Mouse (Mus musculus) spleen, postnatal 14 days (tissue): ENCODE measurements around the gene Rhox9.
"Not testable (repeated sequence)": the region's sequence is repeated elsewhere in the genome, so short reads cannot be mapped to it uniquely, and the experiment has no call there.

Source experiments
- DNase-seq, 2 experiments: peaks; one replicate each; pipeline ENCODE4 v3.0.0; 2021 to 2022; ENCODE audit warnings: low spot score in 2 of 2

Gene Rhox9

DNA sequence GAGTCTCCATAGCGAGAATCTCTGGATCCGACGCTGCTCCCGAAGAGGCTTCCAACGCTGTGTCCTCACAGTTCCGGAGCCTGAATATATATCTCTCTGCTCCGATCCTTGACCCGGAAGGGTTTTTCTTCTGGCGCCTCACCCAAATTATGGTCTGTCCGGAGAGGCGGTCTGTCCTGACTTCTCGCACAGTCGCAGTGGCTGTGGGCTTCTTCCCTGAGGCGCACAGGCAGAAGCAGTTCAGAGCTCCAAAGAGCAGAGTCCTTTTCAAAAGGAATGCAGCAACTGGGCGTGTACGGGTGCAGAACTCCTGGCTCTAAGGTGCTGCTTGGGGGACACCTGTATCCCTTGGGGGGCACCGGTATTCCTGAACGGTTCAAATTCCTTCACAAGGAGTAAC is at the start of gene Rhox9:
Gene Rhox9 (minus strand): TSS at position 101 of the 400 bp plus-strand sequence.
- not testable (repeated sequence) for DNase-seq

DNA sequence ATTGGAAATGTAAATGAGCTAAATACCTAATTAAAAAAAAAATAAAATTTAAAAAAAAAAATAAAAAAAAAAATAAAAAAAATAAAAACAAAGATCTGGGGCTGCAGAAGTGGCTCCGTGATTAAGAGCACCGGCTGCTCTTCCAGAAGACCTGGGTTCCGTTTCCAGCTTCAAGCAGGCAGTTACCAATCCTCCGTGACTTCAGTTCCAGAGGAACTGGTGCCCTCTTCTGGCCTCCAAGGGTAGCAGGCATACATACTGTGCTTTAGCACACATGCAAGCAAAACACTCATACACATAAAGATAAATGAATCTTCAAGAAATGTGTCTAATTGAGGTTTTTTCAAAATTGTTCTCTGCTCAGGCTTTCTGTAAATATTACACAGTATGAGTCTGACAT is 14.7 kb upstream of the Rhox9 start:
- no peak for DNase-seq

DNA sequence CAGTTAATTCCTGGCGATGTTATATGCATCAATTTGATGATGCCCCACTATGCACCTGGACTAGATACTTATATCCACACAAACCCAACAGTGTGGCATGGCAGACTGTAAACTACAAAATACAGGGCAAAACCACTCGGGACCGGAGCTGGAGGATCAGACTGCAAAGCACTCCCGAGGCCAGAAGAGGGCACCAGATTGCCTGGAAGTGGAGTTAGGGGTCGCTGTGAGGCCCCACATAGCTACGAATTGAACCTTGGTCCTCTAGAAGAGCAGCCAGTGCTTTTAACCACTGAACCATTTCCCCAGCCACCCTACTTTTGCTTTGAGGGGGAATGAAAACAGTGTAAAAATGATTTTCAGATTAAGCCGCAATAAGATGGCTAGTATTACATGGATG is 7.0 kb upstream of the Rhox9 start:
- DNase-seq: no peak

DNA sequence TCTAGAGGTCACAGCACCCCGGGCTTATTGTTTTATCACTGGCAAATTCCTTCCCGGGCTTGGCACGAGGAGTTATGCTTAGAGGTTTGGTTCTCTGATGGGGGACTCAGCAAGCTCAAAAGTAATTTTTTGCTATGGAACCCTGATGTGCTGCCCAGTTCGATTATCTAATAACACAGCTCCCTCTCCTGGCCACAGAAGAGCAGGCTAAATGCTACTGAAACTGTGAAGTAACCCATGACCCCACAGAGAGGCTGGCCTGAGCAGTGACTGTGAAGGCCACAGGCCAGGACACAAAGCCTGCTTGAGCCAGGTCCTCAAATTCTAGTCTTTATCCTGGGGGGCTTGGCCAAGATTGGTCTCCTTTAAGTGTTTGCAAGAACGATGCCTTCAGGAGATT is 2.2 kb upstream of the Rhox9 start:
- DNase-seq: no peak

DNA sequence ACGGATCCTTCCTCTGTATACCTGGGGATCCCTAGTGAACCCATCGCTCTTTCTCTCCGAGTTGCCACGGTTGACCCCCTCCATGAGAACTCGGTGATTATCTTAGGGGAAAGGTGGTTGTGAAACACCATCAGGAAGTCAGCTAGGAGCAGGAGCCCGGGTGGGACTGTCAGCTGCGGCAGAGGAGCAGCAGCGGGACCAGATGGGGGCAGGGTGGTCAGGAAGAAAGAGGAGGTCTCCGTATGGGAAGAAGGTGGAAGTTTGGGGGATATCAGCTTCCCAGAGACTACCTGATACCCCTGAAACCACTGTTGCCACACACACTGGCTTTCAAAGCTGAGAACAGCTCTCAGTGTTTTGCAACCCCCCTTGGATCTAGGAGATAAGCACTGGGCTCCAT is 4.4 kb downstream of the Rhox9 start, which contains the start of gene Rhox7b:
Gene Rhox7b (minus strand): TSS at position 101 of the 400 bp plus-strand sequence.
- DNase-seq: not testable (repeated sequence)

DNA sequence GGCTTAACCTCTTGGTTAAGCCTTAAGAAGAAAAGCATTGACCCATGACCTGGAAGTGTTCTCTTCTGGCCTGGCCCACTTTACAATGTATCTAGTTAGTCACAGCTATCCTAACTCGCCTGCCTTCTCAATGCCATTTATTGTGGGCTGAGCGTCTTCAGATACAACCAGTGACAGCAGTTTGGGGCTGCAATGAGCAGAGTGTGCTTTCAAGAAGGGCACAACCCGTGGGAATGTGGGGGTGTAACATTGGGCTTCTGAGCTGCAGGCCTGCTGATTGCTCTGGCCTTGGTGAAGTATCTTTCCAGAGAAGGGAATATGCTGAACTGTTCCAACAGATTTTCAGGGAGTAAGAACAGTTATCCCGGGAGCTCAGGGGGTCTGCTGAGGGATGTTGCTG is 22.7 kb downstream of the Rhox9 start, which contains the start of gene Rhox8:
Gene Rhox8 (minus strand): TSS at position 101 of the 400 bp plus-strand sequence.
- DNase-seq: no peak

DNA sequence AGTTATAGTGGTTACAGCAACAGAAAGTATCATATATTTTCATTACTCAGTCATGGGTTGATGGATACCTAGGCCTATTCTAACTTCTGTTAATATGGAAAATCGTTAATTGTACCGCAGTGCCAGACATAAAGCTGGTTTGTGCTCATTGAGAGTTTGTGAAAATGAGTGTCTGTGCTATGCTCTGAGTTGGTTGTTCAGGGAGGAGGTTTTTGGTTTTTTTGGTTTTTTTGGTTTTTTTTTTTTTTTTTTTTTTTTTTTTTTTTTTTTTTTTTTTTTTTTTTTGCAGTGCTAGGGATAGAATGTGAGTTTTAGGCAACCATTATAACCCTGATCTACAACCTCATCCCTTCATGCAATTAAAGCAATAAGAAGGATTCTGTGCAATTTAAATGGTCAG is 29.9 kb downstream of the Rhox9 start:
- no peak for DNase-seq
